21 mouse cellular contexts compared by ENCODE assay signal in genomic region chr12:86660466-86660865, GRCm38 (mm10). TPM values are rescaled to one million over a fixed set of nuclear protein-coding genes. Genes with fewer than 3 reads are reported as not detected.
A peak's percentile ranks its signal among the peaks of the same experiment; 100 is the strongest.
DNase-seq lines count a peak whose midpoint lies in the region; ATAC-seq and TF ChIP-seq lines count a peak whose summit lies in the region.
"Had no signal": no experiment of that assay in that cellular context is flagged by ENCODE, and none has a peak within 500 bp of the region (broad histone marks: within the 10 kb centered on the region; RNA-seq: fewer than 3 reads in every experiment).

No protein-coding gene starts in this region.

- 85% methylated on average over 2 of the region's 2 CpGs for WGBS in hindbrain, embryonic 10.5 days
- WGBS in hindbrain, embryonic 11.5 days = 79% methylated on average over 2 of the region's 2 CpGs
- WGBS in midbrain, embryonic 11.5 days = 87% methylated on average over 2 of the region's 2 CpGs
- 78% methylated on average over 2 of the region's 2 CpGs for WGBS in midbrain, embryonic 13.5 days
- 75% methylated on average over 2 of the region's 2 CpGs for WGBS in intestine, postnatal 0 days

- TF ChIP-seq CTCF in intestine, postnatal 0 days (IDR thresholded peaks at IDR 0.05; ENCODE audit: low read depth) = no peak

- no peak for DNase-seq in hindbrain, embryonic 10.5 days (ENCODE audit: low spot score)
- no peak for DNase-seq in hindbrain, embryonic 11.5 days (ENCODE audit: low spot score)
- peak; percentile 53 for DNase-seq in midbrain, embryonic 11.5 days (ENCODE audit: low spot score, missing footprints)
- DNase-seq in brain, adult 2 months (ENCODE audit: low read depth, low spot score) = peak; percentile 12
- DNase-seq: adrenal gland, adult 2 months; adrenal gland, postnatal 14 days; cerebellum, adult 9-10 months; gastrocnemius, adult 2 months; gastrocnemius, postnatal 14 days; heart, adult 18-20 months; heart, postnatal 14 days had no signal

- no peaks in the 10 kb centered on the region for H3K36me3 ChIP-seq in hindbrain, embryonic 10.5 days
- no peaks in the 10 kb centered on the region for H3K36me3 ChIP-seq in hindbrain, embryonic 11.5 days (ENCODE audit: control insufficient read depth, insufficient read depth, low read length)
- H3K36me3 ChIP-seq in midbrain, embryonic 11.5 days (ENCODE audit: control insufficient read depth, insufficient read depth, low read length) = no peaks in the 10 kb centered on the region
- no peaks in the 10 kb centered on the region for H3K36me3 ChIP-seq in midbrain, embryonic 13.5 days
- H3K36me3 ChIP-seq in intestine, postnatal 0 days (ENCODE audit: control insufficient read depth, insufficient read depth) = no peaks in the 10 kb centered on the region
- H3K36me3 ChIP-seq: embryonic facial prominence, embryonic 12.5 days; embryonic facial prominence, embryonic 15.5 days; heart, embryonic 10.5 days; heart, embryonic 13.5 days; hindbrain, embryonic 13.5 days had no signal

- peak overlapping the region; percentile 85 for H3K27ac ChIP-seq in hindbrain, embryonic 10.5 days
- H3K27ac ChIP-seq in hindbrain, embryonic 11.5 days (ENCODE audit: low read depth, low read length) = no peak overlapping the region
- no peak overlapping the region for H3K27ac ChIP-seq in midbrain, embryonic 11.5 days (ENCODE audit: low read depth, low read length)
- no peak overlapping the region for H3K27ac ChIP-seq in midbrain, embryonic 13.5 days
- no peak overlapping the region for H3K27ac ChIP-seq in intestine, postnatal 0 days (ENCODE audit: low read depth, low read length)
- H3K27ac ChIP-seq: embryonic facial prominence, embryonic 12.5 days; embryonic facial prominence, embryonic 15.5 days; gastrocnemius, adult 2 months; heart, embryonic 10.5 days had no signal

- no peak for ATAC-seq in hindbrain, embryonic 11.5 days (ENCODE audit: low FRiP score)
- no peak for ATAC-seq in midbrain, embryonic 11.5 days (ENCODE audit: low FRiP score)
- ATAC-seq in midbrain, embryonic 13.5 days = no peak
- ATAC-seq in intestine, postnatal 0 days = no peak
- ATAC-seq: CD4-positive, CD25-positive, alpha-beta regulatory T cell, adult 4 months; forebrain, embryonic 14.5 days had no signal

- H3K9ac ChIP-seq in hindbrain, embryonic 11.5 days (ENCODE audit: low read depth, low read length) = no peak overlapping the region
- no peak overlapping the region for H3K9ac ChIP-seq in midbrain, embryonic 11.5 days (ENCODE audit: low read length)
- no peak overlapping the region for H3K9ac ChIP-seq in midbrain, embryonic 13.5 days (replicated peaks)
- H3K9ac ChIP-seq in intestine, postnatal 0 days (ENCODE audit: low read depth, low read length) = no peak overlapping the region
- H3K9ac ChIP-seq: embryonic facial prominence, embryonic 12.5 days; embryonic facial prominence, embryonic 15.5 days; forebrain, postnatal 0 days; heart, embryonic 13.5 days had no signal

- H3K4me3 ChIP-seq in hindbrain, embryonic 10.5 days = no peak overlapping the region
- no peak overlapping the region for H3K4me3 ChIP-seq in hindbrain, embryonic 11.5 days (ENCODE audit: low read depth, low read length)
- H3K4me3 ChIP-seq in midbrain, embryonic 11.5 days (ENCODE audit: low read depth, low read length) = no peak overlapping the region
- no peak overlapping the region for H3K4me3 ChIP-seq in midbrain, embryonic 13.5 days (replicated peaks)
- no peak overlapping the region for H3K4me3 ChIP-seq in intestine, postnatal 0 days (ENCODE audit: low read depth, low read length)
- H3K4me3 ChIP-seq: embryonic facial prominence, embryonic 12.5 days; embryonic facial prominence, embryonic 15.5 days; gastrocnemius, adult 2 months; heart, embryonic 10.5 days; heart, embryonic 13.5 days; hindbrain, embryonic 13.5 days had no signal

- H3K9me3 ChIP-seq in hindbrain, embryonic 10.5 days = no peaks in the 10 kb centered on the region
- no peaks in the 10 kb centered on the region for H3K9me3 ChIP-seq in hindbrain, embryonic 11.5 days (ENCODE audit: control insufficient read depth, low read length)
- H3K9me3 ChIP-seq in midbrain, embryonic 11.5 days (ENCODE audit: control insufficient read depth, low read length) = no peaks in the 10 kb centered on the region
- no peaks in the 10 kb centered on the region for H3K9me3 ChIP-seq in midbrain, embryonic 13.5 days
- H3K9me3 ChIP-seq in intestine, postnatal 0 days (ENCODE audit: control insufficient read depth) = no peaks in the 10 kb centered on the region
- H3K9me3 ChIP-seq: embryonic facial prominence, embryonic 12.5 days; embryonic facial prominence, embryonic 15.5 days; heart, embryonic 10.5 days; heart, embryonic 13.5 days; hindbrain, embryonic 13.5 days had no signal

- no peaks in the 10 kb centered on the region; the same call in 1 of the 2 replicates for H3K27me3 ChIP-seq in hindbrain, embryonic 10.5 days (ENCODE audit: insufficient read depth, poor library complexity, severe bottlenecking)
- H3K27me3 ChIP-seq in hindbrain, embryonic 11.5 days (ENCODE audit: control insufficient read depth, insufficient read depth, low read length) = no peaks in the 10 kb centered on the region
- no peaks in the 10 kb centered on the region for H3K27me3 ChIP-seq in midbrain, embryonic 11.5 days (ENCODE audit: control insufficient read depth, insufficient read depth, low read length)
- no peaks in the 10 kb centered on the region for H3K27me3 ChIP-seq in midbrain, embryonic 13.5 days
- no peaks in the 10 kb centered on the region for H3K27me3 ChIP-seq in intestine, postnatal 0 days (replicated peaks; ENCODE audit: control insufficient read depth, insufficient read depth, low read length)
- H3K27me3 ChIP-seq: embryonic facial prominence, embryonic 12.5 days; embryonic facial prominence, embryonic 15.5 days; hindbrain, embryonic 13.5 days had no signal

- peaks cover 24% of the 10 kb centered on the region for H3K4me1 ChIP-seq in hindbrain, embryonic 10.5 days (replicated peaks)
- no peaks in the 10 kb centered on the region for H3K4me1 ChIP-seq in hindbrain, embryonic 11.5 days (replicated peaks; ENCODE audit: control insufficient read depth, insufficient read depth, low read length)
- peaks cover 8% of the 10 kb centered on the region for H3K4me1 ChIP-seq in midbrain, embryonic 11.5 days (ENCODE audit: control insufficient read depth, insufficient read depth, low read length)
- peaks cover 10% of the 10 kb centered on the region for H3K4me1 ChIP-seq in midbrain, embryonic 13.5 days (replicated peaks)
- H3K4me1 ChIP-seq in intestine, postnatal 0 days (replicated peaks; ENCODE audit: control insufficient read depth, insufficient read depth, low read length) = no peaks in the 10 kb centered on the region
- H3K4me1 ChIP-seq: embryonic facial prominence, embryonic 12.5 days; embryonic facial prominence, embryonic 15.5 days had no signal

- H3K4me2 ChIP-seq in hindbrain, embryonic 11.5 days (replicated peaks; ENCODE audit: low read depth, low read length) = no peak overlapping the region
- no peak overlapping the region for H3K4me2 ChIP-seq in midbrain, embryonic 11.5 days
- H3K4me2 ChIP-seq in midbrain, embryonic 13.5 days (replicated peaks) = no peak overlapping the region
- no peak overlapping the region for H3K4me2 ChIP-seq in intestine, postnatal 0 days (replicated peaks; ENCODE audit: low read depth)
- H3K4me2 ChIP-seq: embryonic facial prominence, embryonic 12.5 days; embryonic facial prominence, embryonic 15.5 days; heart, embryonic 13.5 days; hindbrain, embryonic 13.5 days had no signal

RNA-seq across cellular contexts. Expression of gene Vash1, which starts 18.0 kb away (rescaled TPM):
- 21.1 and 27.4 TPM in 2 replicates for polyA plus RNA-seq in hindbrain, embryonic 10.5 days (2016; fragmentation: Nextera tagmentation; extraction: Ambion mirVana)
- polyA plus RNA-seq in hindbrain, embryonic 11.5 days (2014; fragmentation: Nextera tagmentation; extraction: Ambion mirVana) = 26.5 and 28.1 TPM in 2 replicates
- 21.7 and 22.7 TPM in 2 replicates for polyA plus RNA-seq in midbrain, embryonic 11.5 days (2014; fragmentation: Nextera tagmentation; extraction: Ambion mirVana)
- polyA plus RNA-seq in midbrain, embryonic 13.5 days (2015; fragmentation: Nextera tagmentation; extraction: Ambion mirVana) = 31.3 and 40.6 TPM in 2 replicates
- 4.1 and 5.4 TPM in 2 replicates for polyA plus RNA-seq in intestine, postnatal 0 days (2015; fragmentation: Nextera tagmentation; extraction: Ambion mirVana)
- polyA plus RNA-seq: CD4-positive, CD25-positive, alpha-beta regulatory T cell, adult 4 months had no signal

Comparison
In these comparisons a context has a peak if more than half of its experiments do, and no peak if none do; other contexts are left out.
1. DNase-seq: peak in midbrain, embryonic 11.5 days (single experiment) and brain, adult 2 months (single experiment); none in hindbrain, embryonic 10.5 days (single experiment) and hindbrain, embryonic 11.5 days (single experiment).